Mouse (Mus musculus) myocyte (in vitro differentiated cells): ENCODE data around the gene Lysmd3. TPM values are rescaled to one million over a fixed set of nuclear protein-coding genes. Genes with fewer than 3 reads are reported as not detected.
A peak's percentile ranks its signal among the peaks of the same experiment; 100 is the strongest.

Experiments
- H3K27me3 ChIP-seq: one replicate; pipeline ENCODE4 v1.6.1; 2011; ENCODE audit not compliant: control insufficient read depth, insufficient read depth, insufficient read length
- H3K36me3 ChIP-seq: one replicate; pipeline ENCODE4 v1.6.1; 2011; ENCODE audit not compliant: control insufficient read depth, insufficient read depth
- H3K4me2 ChIP-seq: one replicate; pipeline ENCODE4 v1.6.1; 2011; ENCODE audit warnings: low read depth, control low read depth
- H3K4me3 ChIP-seq: one replicate; pipeline ENCODE4 v1.5.1; 2011; ENCODE audit warnings: mild to moderate bottlenecking, control low read depth, moderate library complexity
- H3K79me2 ChIP-seq: one replicate; pipeline ENCODE4 v1.6.1; 2011; ENCODE audit not compliant: control insufficient read depth, insufficient read depth
- H3ac ChIP-seq: one replicate; pipeline ENCODE4 v1.6.1; 2011; ENCODE audit not compliant: control insufficient read depth, insufficient read length
- CEBPB ChIP-seq: IDR thresholded peaks from 2 replicates; pipeline ENCODE4 v1.6.1; 2011; ENCODE audit warnings: mild to moderate bottlenecking, moderate library complexity; ENCODE audit not compliant: poor library complexity, insufficient read depth, severe bottlenecking
- E2F4 ChIP-seq: IDR thresholded peaks from one replicate; pipeline ENCODE4 v1.6.1; 2011; ENCODE audit warnings: mild to moderate bottlenecking, control low read depth, moderate library complexity; ENCODE audit not compliant: insufficient read depth
- MAX ChIP-seq: IDR thresholded peaks from one replicate; pipeline ENCODE4 v1.6.1; 2011; ENCODE audit warnings: low read depth, mild to moderate bottlenecking, control low read depth
- MYOD1 ChIP-seq, 3 experiments: IDR thresholded peaks; one replicate each; pipeline ENCODE4 v1.6.1; 2011; ENCODE audit warnings: control low read depth in 2 of 3, low read depth in 2 of 3, mild to moderate bottlenecking in 2 of 3, moderate library complexity in 1 of 3; ENCODE audit not compliant: insufficient read length in 2 of 3, control insufficient read depth in 1 of 3
- MYOG ChIP-seq, 3 experiments: IDR thresholded peaks; one replicate each; pipeline ENCODE4 v1.6.1; 2011; ENCODE audit warnings: control low read depth in 2 of 3, low read depth in 2 of 3, mild to moderate bottlenecking in 2 of 3; ENCODE audit not compliant: insufficient read length in 2 of 3, control insufficient read depth in 1 of 3, insufficient read depth in 1 of 3
- POLR2A ChIP-seq: IDR thresholded peaks from one replicate; pipeline ENCODE4 v1.6.1; 2011; ENCODE audit warnings: low read depth, mild to moderate bottlenecking, control low read depth, moderate library complexity; ENCODE audit not compliant: insufficient read length
- POLR2AphosphoS2 ChIP-seq: IDR thresholded peaks from one replicate; pipeline ENCODE4 v1.6.1; 2011; ENCODE audit warnings: low read depth, control low read depth; ENCODE audit not compliant: insufficient read length
- REST ChIP-seq: IDR thresholded peaks from one replicate; pipeline ENCODE4 v1.6.1; 2011; ENCODE audit warnings: mild to moderate bottlenecking, control low read depth, moderate library complexity; ENCODE audit not compliant: insufficient read depth, insufficient read length
- SRF ChIP-seq: IDR thresholded peaks from one replicate; pipeline ENCODE4 v1.6.1; 2011; ENCODE audit warnings: low read depth; ENCODE audit not compliant: control insufficient read depth, insufficient read length
- TCF12 ChIP-seq: IDR thresholded peaks from one replicate; pipeline ENCODE4 v1.6.1; 2011; ENCODE audit warnings: mild to moderate bottlenecking, control low read depth; ENCODE audit not compliant: poor library complexity, insufficient read depth, severe bottlenecking
- TCF3 ChIP-seq: IDR thresholded peaks from one replicate; pipeline ENCODE4 v1.6.1; 2011; ENCODE audit warnings: low read depth, control low read depth; ENCODE audit not compliant: insufficient read length
- USF1 ChIP-seq: IDR thresholded peaks from one replicate; pipeline ENCODE4 v1.6.1; 2011; ENCODE audit warnings: low read depth, mild to moderate bottlenecking, control low read depth, moderate library complexity
- polyA plus RNA-seq: library from polyadenylated mRNA; unstranded; fragments of >200 nt; fragmentation: generic; extraction: Trizol; gene quantifications from one replicate; pipeline ENCODE4 v1.2.1, GENCODE M21; 2012; ENCODE audit warnings: missing spikeins

Lysmd3 gene
- polyA plus RNA-seq, 1 experiment = 4.2 TPM

GRCm38 (mm10) chr13:81630566-81630965 lies 26.9 kb upstream of the Lysmd3 start:
- no peaks in the 10 kb centered on the region for H3K79me2 ChIP-seq
- no peaks in the 10 kb centered on the region for H3K36me3 ChIP-seq
- TF ChIP-seq REST (no peak), MAX (no peak), SRF (no peak), POLR2A (no peak), CEBPB (no peak), TCF12 (no peak), TCF3 (no peak), MYOG (IDR thresholded peaks at IDR 0.05; ENCODE audit: control insufficient read depth in 1 of 3, insufficient read depth in 1 of 3, insufficient read length in 2 of 3, low read depth in 2 of 3) (no peak), E2F4 (no peak), POLR2AphosphoS2 (no peak), USF1 (no peak), MYOD1 (IDR thresholded peaks at IDR 0.05; ENCODE audit: control insufficient read depth in 1 of 3, insufficient read length in 2 of 3, low read depth in 2 of 3) (no peak)
- H3K4me3 ChIP-seq = no peak overlapping the region
- H3ac ChIP-seq = no peak overlapping the region
- H3K27me3 ChIP-seq = peaks cover 9% of the 10 kb centered on the region
- H3K4me2 ChIP-seq = no peak overlapping the region

DNA sequence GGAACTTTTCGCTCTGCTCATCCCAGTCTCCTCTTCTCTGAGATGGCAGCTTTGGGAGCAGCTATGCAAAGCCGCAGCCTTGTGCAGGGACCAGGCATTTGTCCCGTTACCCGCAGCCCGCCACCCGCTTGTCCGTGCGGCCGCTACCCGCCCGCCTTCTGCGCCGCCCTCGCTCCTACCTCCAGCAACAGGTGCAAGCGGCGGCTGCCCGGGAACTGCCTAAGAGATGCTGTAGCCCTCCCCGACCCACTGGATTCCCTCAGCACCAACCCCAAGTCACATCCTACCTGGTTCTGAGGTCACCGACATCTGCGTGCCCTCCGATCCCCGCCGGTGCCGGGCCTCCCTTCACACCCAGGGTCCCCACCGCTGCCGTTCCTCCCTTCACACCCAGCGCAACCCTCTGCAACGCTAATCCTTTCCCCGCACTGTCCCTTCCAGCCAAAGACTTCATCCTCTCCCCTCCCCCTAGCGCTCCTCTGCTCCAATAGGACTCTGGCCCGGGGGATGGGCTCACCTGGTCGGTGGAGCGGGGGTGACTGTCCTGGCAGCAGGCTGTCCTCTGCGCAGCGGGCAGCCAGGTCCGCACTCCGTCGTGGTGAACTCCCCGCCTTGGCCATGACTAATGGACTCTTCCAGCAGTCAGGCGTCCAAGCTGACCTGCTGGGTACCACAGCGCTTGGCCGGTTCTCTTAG lies 24.6 kb upstream of the Lysmd3 start, which contains the start of gene Adgrv1:
Gene Adgrv1, minus strand, starts transcription at position 435 of the 696 bp plus-strand sequence.
- no peak within 1 kb of the TSS for H3K4me2 ChIP-seq
- H3ac ChIP-seq = no peak within 1 kb of the TSS
- no peaks in the 10 kb centered on the region for H3K79me2 ChIP-seq
- no peaks in the 10 kb centered on the region for H3K36me3 ChIP-seq
- no peak within 1 kb of the TSS for H3K4me3 ChIP-seq
- H3K27me3 ChIP-seq = peaks cover 9% of the 10 kb centered on the region
- TF ChIP-seq MYOG (IDR thresholded peaks at IDR 0.05; ENCODE audit: control insufficient read depth in 1 of 3, insufficient read depth in 1 of 3, insufficient read length in 2 of 3, low read depth in 2 of 3) = peak in 1 of 3 experiments; percentile 15
- TF ChIP-seq TCF12 = no peak

- no peak overlapping the region for H3ac ChIP-seq
- no peak overlapping the region for H3K4me3 ChIP-seq
- no peaks in the 10 kb centered on the region for H3K27me3 ChIP-seq
- no peak overlapping the region for H3K4me2 ChIP-seq
- no peaks in the 10 kb centered on the region for H3K79me2 ChIP-seq
- H3K36me3 ChIP-seq = no peaks in the 10 kb centered on the region
- TF ChIP-seq MAX = no peak
Observed at GRCm38 (mm10) chr13:81639624-81640023, 17.8 kb upstream of the Lysmd3 start.

DNA sequence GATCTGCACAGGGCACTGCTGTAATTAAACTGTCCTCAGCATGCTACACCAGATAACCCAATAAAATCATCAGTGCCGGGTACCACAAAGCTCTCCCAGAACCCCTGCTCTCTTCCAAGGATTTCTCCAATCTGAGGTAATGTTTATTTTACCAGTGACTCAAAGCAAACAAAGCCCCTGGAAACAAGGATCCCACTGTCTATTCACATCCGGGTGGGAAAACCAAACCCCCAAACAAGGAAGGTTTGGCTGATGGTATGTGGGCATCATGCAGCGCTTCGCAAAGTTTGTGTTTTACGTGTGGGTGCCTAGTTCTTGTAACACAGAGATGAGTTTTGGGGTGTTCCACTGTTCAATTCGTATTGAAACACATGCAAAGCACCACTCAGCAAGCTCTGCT lies 16.6 kb upstream of the Lysmd3 start:
- H3K36me3 ChIP-seq = no peaks in the 10 kb centered on the region
- no peaks in the 10 kb centered on the region for H3K27me3 ChIP-seq
- TF ChIP-seq USF1 (no peak), REST (no peak), MYOD1 (IDR thresholded peaks at IDR 0.05; ENCODE audit: control insufficient read depth in 1 of 3, insufficient read length in 2 of 3, low read depth in 2 of 3) (no peak), CEBPB (no peak), E2F4 (no peak), MYOG (IDR thresholded peaks at IDR 0.05; ENCODE audit: control insufficient read depth in 1 of 3, insufficient read depth in 1 of 3, insufficient read length in 2 of 3, low read depth in 2 of 3) (no peak), MAX (no peak), POLR2A (no peak), POLR2AphosphoS2 (no peak)
- peak overlapping the region; percentile 6 for H3K4me3 ChIP-seq
- H3ac ChIP-seq = no peak overlapping the region
- peak overlapping the region; percentile 93 for H3K4me2 ChIP-seq
- no peaks in the 10 kb centered on the region for H3K79me2 ChIP-seq

DNA sequence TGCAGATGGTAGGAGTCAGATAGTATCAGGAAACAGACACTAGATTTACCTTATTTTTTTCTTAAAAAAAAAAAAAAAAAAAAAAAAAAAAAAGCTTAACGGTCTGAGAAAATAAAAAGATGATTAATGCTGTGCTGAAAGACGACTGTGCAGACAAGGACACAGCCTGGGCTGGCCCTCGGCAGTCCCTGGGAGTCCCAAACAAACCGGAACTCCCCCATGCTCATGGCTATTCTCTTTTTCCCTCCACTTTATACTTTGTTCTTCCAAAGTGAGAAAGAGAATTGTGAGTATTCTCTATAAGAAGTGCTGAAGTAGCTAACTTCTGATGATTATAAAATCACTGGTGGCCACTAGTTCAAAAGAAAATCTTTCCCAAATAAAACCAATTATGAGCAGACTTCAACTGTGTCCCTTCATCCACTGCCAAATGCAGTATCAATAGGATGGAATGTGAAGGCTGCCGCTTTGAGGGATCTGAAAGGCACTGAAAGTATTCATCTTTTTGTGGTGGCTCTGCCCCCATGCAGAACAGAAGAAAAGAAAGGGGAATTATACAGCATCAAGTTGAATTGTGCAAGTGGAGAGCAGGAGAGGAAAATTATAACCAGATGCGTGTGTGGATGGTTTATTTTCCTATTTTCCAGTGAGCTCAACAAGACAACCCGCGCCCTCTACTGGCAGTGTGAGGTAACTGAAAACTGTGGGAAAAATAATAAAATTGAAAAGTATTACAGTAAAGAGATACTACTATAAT lies 16.0 kb upstream of the Lysmd3 start:
- Histone ChIP-seq H3K4me3 (peak overlapping the region; percentile 6), H3ac (no peak overlapping the region), H3K27me3 (no peaks in the 10 kb centered on the region), H3K36me3 (no peaks in the 10 kb centered on the region), H3K79me2 (no peaks in the 10 kb centered on the region), H3K4me2 (peak overlapping the region; percentile 93)
- TF ChIP-seq MAX = no peak
